Mouse (Mus musculus) liver, embryonic 14.5 days (tissue): ENCODE measurements around the gene Mtus2. TPM values are rescaled to one million over a fixed set of nuclear protein-coding genes. Genes with fewer than 3 reads are reported as not detected.

ENCODE experiments used
- ATAC-seq: fragments of 200-750 bp; cut with Nextera tagmentation; 2 replicates; pipeline ENCODE4 v1.8.0; 2017; ENCODE audit warnings: moderate number of reproducible peaks, mild to moderate bottlenecking, moderate library complexity; ENCODE audit not compliant: insufficient read depth
- DNase-seq, 3 experiments: peaks; one replicate each; pipeline ENCODE4 v3.0.0-alpha.2; 2012 to 2013; ENCODE audit warnings: low read depth in 3 of 3, low spot score in 3 of 3
- H3K27ac ChIP-seq: fragments of 300-500 bp; sonication (generic); 2 replicates; pipeline ENCODE4 v1.5.1; 2014; ENCODE audit warnings: moderate library complexity, mild to moderate bottlenecking, control low read depth, inconsistent platforms
- H3K27me3 ChIP-seq: fragments of 300-500 bp; sonication (generic); 2 replicates; pipeline ENCODE4 v1.6.1; 2014; ENCODE audit warnings: mild to moderate bottlenecking, low read length, moderate library complexity; ENCODE audit not compliant: control insufficient read depth, insufficient read depth
- H3K36me3 ChIP-seq: fragments of 300-500 bp; sonication (generic); replicated peaks from 2 replicates; pipeline ENCODE4 v1.6.1; 2014; ENCODE audit warnings: low read depth; ENCODE audit not compliant: control insufficient read depth, insufficient read depth
- H3K4me1 ChIP-seq, 2 experiments: fragments of 200-500 bp in 1 of 2; fragments of 300-500 bp in 1 of 2; sonication (generic) in 1 of 2; replicated peaks; 2 replicates each; pipeline ENCODE4 v1.6.1; 2012 to 2014; ENCODE audit warnings: antibody characterized with exemption in 1 of 2, inconsistent platforms in 1 of 2, low read length in 1 of 2; ENCODE audit not compliant: control insufficient read depth in 2 of 2, insufficient read depth in 2 of 2
- H3K4me2 ChIP-seq: fragments of 300-500 bp; sonication (generic); 2 replicates; pipeline ENCODE4 v1.6.1; 2014; ENCODE audit warnings: low read depth, mild to moderate bottlenecking, control low read depth, moderate library complexity
- H3K4me3 ChIP-seq, 2 experiments: fragments of 200-500 bp in 1 of 2; fragments of 300-500 bp in 1 of 2; sonication (generic) in 1 of 2; 2 replicates each; pipeline ENCODE4 v1.5.1; 2012 to 2014; ENCODE audit warnings: low read depth in 2 of 2, low read length in 2 of 2, mild to moderate bottlenecking in 2 of 2, control low read depth in 1 of 2, inconsistent platforms in 1 of 2, moderate library complexity in 1 of 2; ENCODE audit not compliant: insufficient read depth in 1 of 2
- H3K9ac ChIP-seq: fragments of 300-500 bp; sonication (generic); replicated peaks from 2 replicates; pipeline ENCODE4 v1.6.1; 2014; ENCODE audit warnings: mild to moderate bottlenecking, control low read depth, moderate library complexity
- H3K9me3 ChIP-seq: fragments of 300-500 bp; sonication (generic); 2 replicates; pipeline ENCODE4 v1.6.1; 2016; ENCODE audit warnings: low read length, mixed read lengths; ENCODE audit not compliant: control insufficient read depth
- CTCF ChIP-seq: IDR thresholded peaks from 2 replicates; pipeline ENCODE4 v1.5.1; 2016; ENCODE audit warnings: antibody characterized with exemption, low read depth, control low read depth
- EP300 ChIP-seq: IDR thresholded peaks from 2 replicates; pipeline ENCODE4 v1.6.1; 2016; ENCODE audit warnings: antibody characterized with exemption, low read depth
- WGBS: fragments of 180-500 bp; shearing (Covaris S2); extraction: QIAGEN DNeasy Blood & Tissue Kit; methylation state at CpG from one replicate; pipeline ENCODE4 v1.1.7; 2014; ENCODE audit not compliant: insufficient replicate concordance; 5-methylcytosine and 5-hydroxymethylcytosine counted together
- polyA plus RNA-seq, 2 experiments: library from polyadenylated mRNA; depleted of rRNA in 1 of 2; stranded (reverse) in 1 of 2; unstranded in 1 of 2; fragments of >200 nt; fragmentation: Nextera tagmentation in 1 of 2; extraction: Ambion mirVana in 1 of 2; gene quantifications; 2 replicates each; pipeline versions ENCODE4 v1.2.1 to v1.2.3; 2012 to 2014

Mtus2 gene
- polyA plus RNA-seq, 2 experiments, result 0.48 to 0.80 TPM

GRCm38 (mm10) chr5:148293346-148293745 lies 336.2 kb downstream of the Mtus2 start:
- TF ChIP-seq EP300 (no peak), CTCF (peak; percentile 66)
- no peak for DNase-seq

GRCm38 (mm10) chr5:148302968-148303367 lies 345.8 kb downstream of the Mtus2 start:
- no peaks in the 10 kb centered on the region for H3K27me3 ChIP-seq
- 65% methylated on average over 11 of the region's 11 CpGs for WGBS
- H3K36me3 ChIP-seq, result no peaks in the 10 kb centered on the region
- H3K9ac ChIP-seq, result no peak overlapping the region
- no peak overlapping the region for H3K27ac ChIP-seq
- H3K4me1 ChIP-seq, result no peaks in the 10 kb centered on the region
- TF ChIP-seq CTCF (no peak), EP300 (no peak)
- DNase-seq, result no peak
- no peak for ATAC-seq
- H3K4me2 ChIP-seq, result no peak overlapping the region
- no peaks in the 10 kb centered on the region for H3K9me3 ChIP-seq
- H3K4me3 ChIP-seq, result peak overlapping the region; percentile 10 to 41; a peak in 2 of 4 replicates

More at GRCm38 (mm10) chr5:148293346-148293745, 336.2 kb downstream of the Mtus2 start:
- H3K27me3 ChIP-seq, result no peaks in the 10 kb centered on the region
- no peaks in the 10 kb centered on the region; the same call in 1 of the 2 replicates for H3K9me3 ChIP-seq
- no peaks in the 10 kb centered on the region for H3K4me1 ChIP-seq
- no peak overlapping the region for H3K9ac ChIP-seq
- no peak overlapping the region for H3K27ac ChIP-seq
- ATAC-seq, result no peak
- WGBS, result 68% methylated on average over 7 of the region's 7 CpGs
- H3K4me3 ChIP-seq, result no peak overlapping the region
- H3K4me2 ChIP-seq, result no peak overlapping the region
- no peaks in the 10 kb centered on the region for H3K36me3 ChIP-seq

- no peak overlapping the region for H3K27ac ChIP-seq
Observed at GRCm38 (mm10) chr5:148304112-148304511, 347.0 kb downstream of the Mtus2 start.

GRCm38 (mm10) chr5:148310790-148311189 lies 353.7 kb downstream of the Mtus2 start:
- 23% methylated on average over 10 of the region's 10 CpGs for WGBS
- no peaks in the 10 kb centered on the region for H3K9me3 ChIP-seq
- TF ChIP-seq CTCF (peak; percentile 38), EP300 (no peak)
- no peak overlapping the region for H3K9ac ChIP-seq
- no peaks in the 10 kb centered on the region for H3K36me3 ChIP-seq
- peak in 1 of 3 experiments; percentile 16 for DNase-seq
- ATAC-seq, result peak; percentile 35; the same call in 1 of the 2 replicates
- H3K27ac ChIP-seq, result no peak overlapping the region
- no peak overlapping the region; a peak in 1 of 4 replicates for H3K4me3 ChIP-seq
- H3K4me1 ChIP-seq, result no peaks in the 10 kb centered on the region
- peak overlapping the region; percentile 9; the same call in 1 of the 2 replicates for H3K4me2 ChIP-seq
- no peaks in the 10 kb centered on the region for H3K27me3 ChIP-seq

More at GRCm38 (mm10) chr5:148304112-148304511, 347.0 kb downstream of the Mtus2 start:
- Histone ChIP-seq H3K4me3 (no peak overlapping the region), H3K4me2 (no peak overlapping the region), H3K36me3 (no peaks in the 10 kb centered on the region), H3K9ac (no peak overlapping the region), H3K9me3 (no peaks in the 10 kb centered on the region), H3K27me3 (no peaks in the 10 kb centered on the region), H3K4me1 (no peaks in the 10 kb centered on the region)
- no peak for ATAC-seq
- WGBS, result 54% methylated on average over 2 of the region's 2 CpGs
- DNase-seq, result no peak
- TF ChIP-seq EP300 (no peak), CTCF (no peak)

- Histone ChIP-seq H3K4me3 (no peak overlapping the region), H3K36me3 (no peaks in the 10 kb centered on the region), H3K4me2 (no peak overlapping the region), H3K9me3 (no peaks in the 10 kb centered on the region), H3K27ac (no peak overlapping the region), H3K27me3 (no peaks in the 10 kb centered on the region), H3K9ac (no peak overlapping the region), H3K4me1 (no peaks in the 10 kb centered on the region)
- peak; percentile 13; the same call in 1 of the 2 replicates for TF ChIP-seq CTCF
- TF ChIP-seq EP300, result no peak
- 38% methylated on average over 2 of the region's 2 CpGs for WGBS
- ATAC-seq, result no peak
- DNase-seq, result no peak
Observed at GRCm38 (mm10) chr5:148312443-148312842, 355.3 kb downstream of the Mtus2 start.
